Mouse (Mus musculus) megakaryocyte progenitor cell, adult 5-6 weeks (primary cell): Measurements from ENCODE around the gene Krt87. TPM values are rescaled to one million over a fixed set of nuclear protein-coding genes. Genes with fewer than 3 reads are reported as not detected.

ENCODE experiments used
- total RNA-seq, 2 experiments: library from RNA; stranded (forward) in 1 of 2; stranded (reverse) in 1 of 2; fragments of 157-497, 149-512 nt in 1 of 2; fragments of 200-1000 nt in 1 of 2; gene quantifications; 2 replicates each; pipeline versions ENCODE4 v1.2.3 to v1.2.4; 2015 to 2017

The Krt87 gene
- total RNA-seq, 2 experiments from 2014 or later, result 0.12 TPM; not detected in 1

Other genes starting within 250 kb of the Krt87 start
- gene Grasp, start 214.6 kb downstream of the Krt87 start, total RNA-seq (2015), result 0.98 and 1.1 TPM in 2 replicates
- 1.00 and 1.1 TPM in 2 replicates for gene Grasp, start 214.6 kb downstream of the Krt87 start, total RNA-seq (2017)
- gene Nr4a1, start 184.5 kb downstream of the Krt87 start, total RNA-seq (2015), result 6.5 and 11.3 TPM in 2 replicates
- gene Nr4a1, start 184.5 kb downstream of the Krt87 start, total RNA-seq (2017), result 7.1 and 7.9 TPM in 2 replicates
- 7.9 and 13.1 TPM in 2 replicates for gene Atg101, start 154.5 kb downstream of the Krt87 start, total RNA-seq (2015)
- gene Atg101, start 154.5 kb downstream of the Krt87 start, total RNA-seq (2017), result 58.6 and 63.5 TPM in 2 replicates
- not detected in 2 replicates for gene 6030408B16Rik, start 145.6 kb downstream of the Krt87 start, total RNA-seq (2015)
- gene 6030408B16Rik, start 145.6 kb downstream of the Krt87 start, total RNA-seq (2017), result not detected in 2 replicates
- 1.8 and 3.1 TPM in 2 replicates for gene Krt80, start 68.6 kb downstream of the Krt87 start, total RNA-seq (2015)
- gene Krt80, start 68.6 kb downstream of the Krt87 start, total RNA-seq (2017), result 0.57 and 0.83 TPM in 2 replicates
- gene Krt7, start 27.8 kb downstream of the Krt87 start, total RNA-seq (2015), result 1.1 TPM in 1 of 2 replicates, not detected in the other
- gene Krt7, start 27.8 kb downstream of the Krt87 start, total RNA-seq (2017), result not detected in 2 replicates
- not detected in 2 replicates for gene Krt88, start 8.9 kb upstream of the Krt87 start, total RNA-seq (2015)
- not detected in 2 replicates for gene Krt88, start 8.9 kb upstream of the Krt87 start, total RNA-seq (2017)
- 0.29 TPM in 1 of 2 replicates, not detected in the other for gene Krt81, start 24.9 kb upstream of the Krt87 start, total RNA-seq (2015)
- not detected in 2 replicates for gene Krt81, start 24.9 kb upstream of the Krt87 start, total RNA-seq (2017)
- not detected in 2 replicates for gene Krt86, start 34.7 kb upstream of the Krt87 start, total RNA-seq (2015)
- gene Krt86, start 34.7 kb upstream of the Krt87 start, total RNA-seq (2017), result not detected in 2 replicates
- gene Krt83, start 52.7 kb upstream of the Krt87 start, total RNA-seq (2015), result not detected in 2 replicates
- 0.37 and 1.1 TPM in 2 replicates for gene Krt83, start 52.7 kb upstream of the Krt87 start, total RNA-seq (2017)
- gene Gm49425, start 78.5 kb upstream of the Krt87 start, total RNA-seq (2015), result 0.64 TPM in 1 of 2 replicates, not detected in the other
- gene Gm49425, start 78.5 kb upstream of the Krt87 start, total RNA-seq (2017), result not detected in 2 replicates
- gene Krt84, start 94.0 kb upstream of the Krt87 start, total RNA-seq (2015), result not detected in 2 replicates
- gene Krt84, start 94.0 kb upstream of the Krt87 start, total RNA-seq (2017), result not detected in 2 replicates
- not detected in 2 replicates for gene Krt82, start 111.9 kb upstream of the Krt87 start, total RNA-seq (2015)
- not detected in 2 replicates for gene Krt82, start 111.9 kb upstream of the Krt87 start, total RNA-seq (2017)
- gene Krt90, start 124.1 kb upstream of the Krt87 start, total RNA-seq (2015), result not detected in 2 replicates
- not detected in 2 replicates for gene Krt90, start 124.1 kb upstream of the Krt87 start, total RNA-seq (2017)
- gene Krt75, start 135.1 kb upstream of the Krt87 start, total RNA-seq (2015), result not detected in 2 replicates
- gene Krt75, start 135.1 kb upstream of the Krt87 start, total RNA-seq (2017), result not detected in 2 replicates
- not detected in 2 replicates for gene Gm5414, start 189.4 kb upstream of the Krt87 start, total RNA-seq (2015)
- gene Gm5414, start 189.4 kb upstream of the Krt87 start, total RNA-seq (2017), result not detected in 2 replicates
- not detected in 2 replicates for gene Gm5478, start 208.6 kb upstream of the Krt87 start, total RNA-seq (2015)
- gene Gm5478, start 208.6 kb upstream of the Krt87 start, total RNA-seq (2017), result not detected in 2 replicates
- not detected in 2 replicates for gene Krt6b, start 241.5 kb upstream of the Krt87 start, total RNA-seq (2015)
- gene Krt6b, start 241.5 kb upstream of the Krt87 start, total RNA-seq (2017), result not detected in 2 replicates